Mouse (Mus musculus) lung, embryonic 16.5 days (tissue): ENCODE data around the gene Edc3. TPM values are rescaled to one million over a fixed set of nuclear protein-coding genes. Genes with fewer than 3 reads are reported as not detected.
A peak's percentile ranks its signal among the peaks of the same experiment; 100 is the strongest.

Source experiments
- ATAC-seq: fragments of 200-750 bp; cut with Nextera tagmentation; 2 replicates; pipeline ENCODE4 v1.8.0; 2017; ENCODE audit warnings: low read depth, mild to moderate bottlenecking, moderate library complexity
- H3K27ac ChIP-seq: fragments of 300-500 bp; sonication (generic); 2 replicates; pipeline ENCODE4 v1.5.1; 2014; ENCODE audit warnings: mild to moderate bottlenecking, control low read depth, low read length
- H3K27me3 ChIP-seq: fragments of 300-500 bp; sonication (generic); 2 replicates; pipeline ENCODE4 v1.6.1; 2014; ENCODE audit warnings: low read depth, low read length, mixed read lengths; ENCODE audit not compliant: control insufficient read depth, insufficient read depth
- H3K36me3 ChIP-seq: fragments of 300-500 bp; sonication (generic); 2 replicates; pipeline ENCODE4 v1.6.1; 2014; ENCODE audit warnings: low read length; ENCODE audit not compliant: control insufficient read depth, insufficient read depth
- H3K4me1 ChIP-seq: fragments of 300-500 bp; sonication (generic); replicated peaks from 2 replicates; pipeline ENCODE4 v1.6.1; 2014; ENCODE audit warnings: low read length, mixed read lengths; ENCODE audit not compliant: control insufficient read depth, insufficient read depth
- H3K4me2 ChIP-seq: fragments of 300-500 bp; sonication (generic); 2 replicates; pipeline ENCODE4 v1.6.1; 2014; ENCODE audit warnings: low read depth, low read length, control low read depth
- H3K4me3 ChIP-seq: fragments of 300-500 bp; sonication (generic); 2 replicates; pipeline ENCODE4 v1.5.1; 2014; ENCODE audit warnings: mild to moderate bottlenecking, low read length, control low read depth
- H3K9ac ChIP-seq: fragments of 300-500 bp; sonication (generic); 2 replicates; pipeline ENCODE4 v1.6.1; 2014; ENCODE audit warnings: low read length, control low read depth
- H3K9me3 ChIP-seq: fragments of 300-500 bp; sonication (generic); 2 replicates; pipeline ENCODE4 v1.6.1; 2016; ENCODE audit warnings: low read length; ENCODE audit not compliant: control insufficient read depth
- WGBS: fragments of 180-500 bp; shearing (Covaris S2); extraction: QIAGEN DNeasy Blood & Tissue Kit; methylation state at CpG from one replicate; pipeline ENCODE4 v1.1.7; 2014; 5-methylcytosine and 5-hydroxymethylcytosine counted together
- polyA plus RNA-seq: library from polyadenylated mRNA; unstranded; fragments of >200 nt; fragmentation: Nextera tagmentation; extraction: Ambion mirVana; gene quantifications from 2 replicates; pipeline ENCODE4 v1.2.1, GENCODE M21; 2015

The Edc3 gene
- polyA plus RNA-seq, 1 experiment from 2014 or later = 31.1 TPM

DNA sequence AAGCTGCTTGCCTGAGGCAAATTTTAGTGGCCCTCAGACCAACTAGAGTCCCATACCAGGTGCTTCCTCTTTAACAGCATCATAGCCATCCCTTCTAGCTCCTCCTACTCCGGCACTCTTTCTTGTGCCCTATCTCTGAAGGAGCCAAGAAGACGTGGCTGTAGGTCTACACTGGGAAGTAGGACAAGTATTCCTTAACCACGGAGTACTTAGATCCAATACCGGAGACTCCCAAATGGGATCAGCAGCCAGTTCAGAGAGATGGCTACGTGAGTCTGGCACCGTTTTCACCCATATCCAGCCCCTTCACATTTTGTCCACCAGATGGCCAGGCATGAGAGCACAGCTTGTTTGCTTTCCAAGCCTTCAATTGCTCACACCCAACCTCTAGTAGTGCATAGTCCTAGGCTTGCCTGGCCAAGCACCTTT lies 54.2 kb downstream of the Edc3 start:
- H3K27ac ChIP-seq = peak overlapping the region; percentile 23; the same call in 1 of the 2 replicates
- H3K4me1 ChIP-seq = peaks cover 32% of the 10 kb centered on the region
- H3K27me3 ChIP-seq = no peaks in the 10 kb centered on the region
- H3K4me3 ChIP-seq = no peak overlapping the region; the same call in 1 of the 2 replicates
- no peaks in the 10 kb centered on the region for H3K9me3 ChIP-seq
- 37% methylated on average over 6 of the region's 6 CpGs for WGBS
- no peak overlapping the region for H3K9ac ChIP-seq
- no peak for ATAC-seq
- peaks cover 19% of the 10 kb centered on the region for H3K36me3 ChIP-seq
- peak overlapping the region; percentile 23 for H3K4me2 ChIP-seq

DNA sequence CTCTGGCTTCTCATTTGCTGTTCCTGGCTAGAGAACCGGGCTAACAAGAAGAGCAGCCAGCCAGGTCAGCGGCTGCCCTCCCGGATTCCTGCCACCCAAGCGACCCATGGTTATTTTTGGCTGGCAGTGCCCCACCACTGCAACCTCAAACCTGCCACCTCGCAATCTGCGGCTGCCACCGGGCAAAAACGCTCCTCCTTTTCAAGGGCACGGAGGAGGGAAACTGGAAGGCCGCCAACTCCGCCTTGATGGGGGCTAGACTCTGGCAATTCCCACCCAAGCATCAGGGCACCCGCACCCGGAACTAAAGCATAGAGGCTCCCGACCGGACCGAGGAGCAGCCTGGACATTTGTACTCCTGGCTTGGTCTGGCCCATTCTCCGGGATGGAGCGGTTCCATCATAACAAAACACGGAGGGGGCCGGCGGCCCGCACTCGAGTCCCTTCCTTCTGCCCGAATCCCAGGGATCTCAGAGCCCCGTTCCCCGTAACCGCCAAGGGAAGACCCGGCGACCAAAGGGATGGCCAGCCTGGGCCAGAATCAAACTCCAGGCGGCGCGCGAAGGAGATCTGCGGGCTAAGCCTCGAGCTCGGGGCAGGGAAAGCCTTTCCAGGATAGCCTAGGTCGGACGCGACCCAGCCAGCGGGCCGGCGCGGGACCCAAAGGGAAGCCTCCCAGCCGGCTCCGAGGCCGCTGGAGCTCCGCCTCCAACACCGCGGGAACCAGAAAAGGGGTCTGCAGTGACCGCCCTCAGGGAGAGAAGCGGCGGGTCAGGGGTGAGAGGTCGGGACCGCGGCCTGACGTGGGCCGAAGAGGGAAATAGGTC lies 56.0 kb downstream of the Edc3 start:
- peak; percentile 71 for ATAC-seq
- Histone ChIP-seq H3K9ac (peak overlapping the region; percentile 99), H3K27me3 (no peaks in the 10 kb centered on the region), H3K4me2 (peak overlapping the region; percentile 98), H3K4me3 (peak overlapping the region; percentile 97), H3K9me3 (no peaks in the 10 kb centered on the region), H3K27ac (peak overlapping the region; percentile 95), H3K4me1 (peaks cover 29% of the 10 kb centered on the region), H3K36me3 (peaks cover 14% of the 10 kb centered on the region)
- under 1% methylated on average over 56 of the region's 57 CpGs for WGBS

- no peaks in the 10 kb centered on the region for H3K9me3 ChIP-seq
- peak overlapping the region; percentile 97 for H3K4me3 ChIP-seq
- H3K4me1 ChIP-seq = peaks cover 28% of the 10 kb centered on the region
- peak overlapping the region; percentile 95 for H3K27ac ChIP-seq
- peak overlapping the region; percentile 98 for H3K4me2 ChIP-seq
- peaks cover 10% of the 10 kb centered on the region for H3K36me3 ChIP-seq
- ATAC-seq = peak; percentile 95
- under 1% methylated on average over 40 of the region's 45 CpGs for WGBS
- no peaks in the 10 kb centered on the region for H3K27me3 ChIP-seq
- H3K9ac ChIP-seq = peak overlapping the region; percentile 99
Measured at GRCm38 (mm10) chr9:57764974-57765363, 56.6 kb downstream of the Edc3 start.

DNA sequence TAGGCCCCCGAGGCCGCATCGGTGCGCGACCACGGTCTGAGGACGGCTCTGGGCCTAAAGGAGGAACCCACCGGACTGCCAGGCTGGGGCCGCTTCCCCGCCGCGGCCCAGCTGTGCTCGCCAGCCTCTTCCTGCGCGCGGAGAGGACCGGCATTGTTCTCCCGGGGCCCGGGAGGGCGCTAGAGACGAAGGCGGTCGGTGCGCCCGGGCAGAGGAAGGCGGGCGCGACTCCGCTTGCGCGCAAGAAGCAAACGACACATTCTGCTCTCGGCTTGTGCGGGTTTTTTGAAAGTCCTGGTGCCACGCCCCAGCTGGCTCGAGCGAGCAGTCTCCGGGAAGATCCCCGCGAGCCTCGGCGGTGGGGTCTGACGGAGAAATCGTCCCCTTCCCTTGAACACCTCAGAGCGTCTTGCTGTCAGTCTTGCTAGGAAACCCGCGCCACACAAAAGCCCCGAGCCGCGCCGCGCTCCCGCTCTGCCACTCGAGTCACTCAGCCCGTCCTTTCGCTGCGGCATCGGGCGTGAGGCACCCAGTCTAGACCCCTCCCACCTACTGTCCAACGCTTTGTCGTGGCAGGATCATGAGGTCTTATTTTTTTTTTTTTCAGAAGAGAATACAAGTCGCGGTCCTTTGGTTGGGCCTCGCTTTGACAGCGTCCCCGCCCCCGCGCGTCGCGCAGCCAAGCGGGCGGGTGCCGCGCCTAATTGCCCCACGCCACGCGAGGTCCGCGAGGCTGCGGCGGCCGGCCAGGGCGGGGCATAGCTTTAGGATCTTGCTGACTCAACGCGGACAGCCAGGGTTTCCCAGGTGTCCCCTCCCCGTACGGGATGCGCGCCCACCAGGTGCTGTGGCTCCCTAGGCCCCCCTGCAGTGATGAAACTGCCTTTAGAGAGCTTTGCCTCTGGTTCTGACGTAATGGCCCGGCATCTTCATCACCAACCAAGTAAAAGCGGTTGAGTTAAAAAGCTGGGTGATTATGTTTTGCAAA lies 57.3 kb downstream of the Edc3 start, which contains the start of gene Clk3:
Gene Clk3, minus strand, starts transcription at position 497 of the 988 bp plus-strand sequence.
- peak within 1 kb of the TSS; percentile 95 for H3K27ac ChIP-seq
- no peaks in the 10 kb centered on the region for H3K27me3 ChIP-seq
- peak within 1 kb of the TSS; percentile 99 for H3K9ac ChIP-seq
- H3K9me3 ChIP-seq = no peaks in the 10 kb centered on the region
- peak within 1 kb of the TSS; percentile 98 for H3K4me2 ChIP-seq
- peaks cover 3% of the 10 kb centered on the region for H3K36me3 ChIP-seq
- H3K4me1 ChIP-seq = peaks cover 28% of the 10 kb centered on the region
- WGBS = under 1% methylated on average over 93 of the region's 93 CpGs
- peak within 1 kb of the TSS; percentile 97 for H3K4me3 ChIP-seq
- ATAC-seq = peak; percentile 55

GRCm38 (mm10) chr9:57766431-57766830 lies 58.1 kb downstream of the Edc3 start:
- peak overlapping the region; percentile 98 for H3K4me2 ChIP-seq
- H3K4me3 ChIP-seq = peak overlapping the region; percentile 97
- ATAC-seq = no peak
- H3K9me3 ChIP-seq = no peaks in the 10 kb centered on the region
- no peaks in the 10 kb centered on the region for H3K27me3 ChIP-seq
- 34% methylated on average over 6 of the region's 6 CpGs for whole genome bisulfite sequencing
- no peaks in the 10 kb centered on the region; the same call in 1 of the 2 replicates for H3K36me3 ChIP-seq
- H3K4me1 ChIP-seq = peaks cover 28% of the 10 kb centered on the region
- H3K9ac ChIP-seq = peak overlapping the region; percentile 99
- H3K27ac ChIP-seq = no peak overlapping the region

DNA sequence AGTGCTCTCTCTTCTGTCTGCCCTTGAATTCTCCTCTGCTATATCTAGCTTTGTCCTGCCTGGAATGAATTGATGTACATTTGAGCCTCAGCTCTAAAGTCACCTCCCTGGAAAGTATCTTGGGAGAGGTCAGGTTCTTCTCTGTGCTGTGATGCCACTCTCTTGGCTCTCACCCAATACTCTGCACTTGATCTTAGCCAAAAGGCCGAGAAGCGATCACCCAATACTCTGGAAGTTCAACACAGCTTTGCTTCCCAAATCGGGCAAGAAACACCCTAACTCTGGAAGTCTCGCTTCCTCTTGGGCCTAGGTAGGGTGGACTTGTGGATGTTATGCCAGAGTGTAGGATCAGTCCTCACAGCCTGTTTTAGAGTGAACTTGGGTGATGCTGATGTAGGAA lies 58.9 kb downstream of the Edc3 start:
- no peaks in the 10 kb centered on the region for H3K36me3 ChIP-seq
- no peaks in the 10 kb centered on the region for H3K27me3 ChIP-seq
- 82% methylated on average over 4 of the region's 4 CpGs for WGBS
- H3K4me3 ChIP-seq = no peak overlapping the region
- H3K9me3 ChIP-seq = no peaks in the 10 kb centered on the region
- ATAC-seq = no peak
- H3K9ac ChIP-seq = no peak overlapping the region
- peaks cover 22% of the 10 kb centered on the region for H3K4me1 ChIP-seq
- H3K27ac ChIP-seq = no peak overlapping the region
- no peak overlapping the region for H3K4me2 ChIP-seq

DNA sequence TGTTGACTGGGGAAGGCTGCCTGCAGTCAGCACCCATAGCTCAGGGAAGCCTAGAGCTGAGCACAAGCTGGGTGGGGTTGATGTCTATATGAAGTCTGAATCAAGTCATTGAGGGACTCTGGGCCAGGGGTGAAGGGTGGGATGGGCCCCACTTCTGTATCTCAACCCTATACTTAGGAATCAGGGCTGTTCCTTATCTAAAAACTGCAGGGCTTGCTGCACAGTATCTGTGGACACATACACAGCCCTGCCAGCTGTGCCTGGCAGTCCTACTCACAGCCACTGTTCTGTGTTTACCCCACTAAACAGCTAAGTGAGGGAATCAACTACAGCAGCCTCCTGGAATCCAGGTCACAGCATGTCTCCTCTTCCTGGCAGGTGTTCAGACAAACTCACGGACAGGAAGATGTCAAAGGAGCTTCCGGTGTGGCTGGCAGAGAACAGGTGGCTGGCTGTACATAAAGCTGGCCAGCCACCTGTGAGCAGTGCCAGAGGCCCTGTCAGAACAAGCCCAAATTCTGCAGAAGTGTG lies 61.3 kb downstream of the Edc3 start:
- ATAC-seq = no peak
- H3K4me2 ChIP-seq = no peak overlapping the region
- no peak overlapping the region for H3K4me3 ChIP-seq
- H3K9ac ChIP-seq = no peak overlapping the region
- 0 out of 2 replicates have a peak overlapping the region, but pooled peaks have one; percentile 31 for H3K27ac ChIP-seq
- peaks cover 4% of the 10 kb centered on the region; the same call in 1 of the 2 replicates for H3K4me1 ChIP-seq
- WGBS = 30% methylated on average over 2 of the region's 2 CpGs
- no peaks in the 10 kb centered on the region for H3K36me3 ChIP-seq
- H3K27me3 ChIP-seq = no peaks in the 10 kb centered on the region
- H3K9me3 ChIP-seq = no peaks in the 10 kb centered on the region

GRCm38 (mm10) chr9:57770214-57770613 lies 61.9 kb downstream of the Edc3 start:
- Histone ChIP-seq H3K36me3 (no peaks in the 10 kb centered on the region), H3K9me3 (no peaks in the 10 kb centered on the region), H3K4me2 (no peak overlapping the region), H3K4me1 (peaks cover 4% of the 10 kb centered on the region; the same call in 1 of the 2 replicates), H3K27me3 (no peaks in the 10 kb centered on the region), H3K27ac (no peak overlapping the region), H3K9ac (no peak overlapping the region), H3K4me3 (no peak overlapping the region)
- ATAC-seq = no peak
- 89% methylated on average over 1 of the region's 1 CpGs for WGBS
